Mouse (Mus musculus): ENCODE measurements around the gene Orai3. TPM values are rescaled to one million over a fixed set of nuclear protein-coding genes. Genes with fewer than 3 reads are reported as not detected.

Gene Orai3
- total RNA-seq, 1 experiment: 14.0 TPM

DNA sequence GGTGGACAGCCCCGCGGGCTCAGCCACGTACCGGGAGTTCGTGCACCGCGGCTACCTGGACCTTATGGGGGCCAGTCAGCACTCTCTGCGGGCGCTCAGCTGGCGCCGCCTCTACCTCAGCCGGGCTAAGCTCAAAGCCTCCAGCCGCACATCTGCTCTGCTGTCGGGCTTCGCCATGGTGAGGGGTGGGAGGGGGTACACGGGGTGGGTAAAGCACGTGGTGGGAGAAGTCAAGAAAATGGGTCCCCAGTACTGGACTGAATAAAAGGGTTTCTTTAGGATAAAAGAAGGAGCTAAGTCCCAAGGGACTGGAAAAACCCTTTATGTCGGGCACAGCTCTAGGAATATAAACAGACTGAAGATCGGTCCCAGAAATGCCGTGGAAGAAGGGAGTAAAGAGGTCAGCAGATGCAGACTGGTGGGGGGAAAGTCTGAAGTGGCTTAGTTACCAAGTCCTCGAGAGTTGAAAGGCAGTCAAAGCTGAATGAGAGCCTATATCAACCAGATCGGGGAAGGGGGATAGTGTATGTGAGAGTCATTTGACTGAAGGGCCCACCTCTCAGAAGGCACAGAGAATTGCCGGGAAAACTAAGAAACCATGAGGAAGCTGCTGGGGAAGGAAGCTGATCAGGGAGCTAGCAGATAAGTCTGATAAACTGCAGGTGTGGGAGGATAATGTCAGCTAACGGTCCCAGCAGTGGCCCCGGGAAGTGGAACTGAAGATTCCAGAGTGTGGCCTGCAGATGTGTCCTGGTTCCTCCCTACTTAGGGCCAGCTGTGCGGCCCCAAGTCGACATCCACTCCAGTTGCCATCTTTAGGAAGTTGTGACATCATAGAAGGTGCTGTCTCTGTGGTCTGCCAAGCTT is 657 bp downstream of the Orai3 start:
- H3K9me3 ChIP-seq (ENCODE audit: control insufficient read depth, insufficient read depth, low read depth, low read length): no peaks in the 10 kb centered on the region
- H3K4me1 ChIP-seq (ENCODE audit: control insufficient read depth in 2 of 2, insufficient read depth in 2 of 2, low read length in 2 of 2, poor library complexity in 1 of 2): peaks cover 0 to 17% of the 10 kb centered on the region in 2 experiments; a peak in 2 of 4 replicates
- H3K36me3 ChIP-seq (ENCODE audit: control insufficient read depth, insufficient read depth, low read length, poor library complexity, severe bottlenecking): peaks cover 25% of the 10 kb centered on the region
- in situ Hi-C loops (cut with MboI; ENCODE audit: low sequenced_read_pairs in 2 of 2, unreplicated experiment in 2 of 2): no loop called here
- peak overlapping the region; percentile 95 for H3K9ac ChIP-seq (ENCODE audit: insufficient read depth, low read depth, low read length, poor library complexity, severe bottlenecking)
- H3K27ac ChIP-seq (ENCODE audit: insufficient read depth, low read depth, low read length, poor library complexity, severe bottlenecking): peak overlapping the region; percentile 91
- DNase-seq (ENCODE audit: low read depth, low spot score): no peak
- peak overlapping the region; percentile 81 to 96 for H3K4me3 ChIP-seq (ENCODE audit: insufficient read depth in 1 of 2, low read depth in 1 of 2, low read length in 2 of 2, poor library complexity in 1 of 2, severe bottlenecking in 1 of 2)
- TF ChIP-seq MAFK (IDR thresholded peaks at IDR 0.05; ENCODE audit: insufficient read depth, low read depth, low read length) (no peak), HCFC1 (IDR thresholded peaks at IDR 0.05; ENCODE audit: borderline replicate concordance, insufficient read depth, low read length) (no peak), ZNF384 (IDR thresholded peaks at IDR 0.05; ENCODE audit: low read depth, low read length) (no peak), CHD2 (IDR thresholded peaks at IDR 0.05; ENCODE audit: low read depth, low read length) (no peak), ZC3H11A (IDR thresholded peaks at IDR 0.05; ENCODE audit: borderline replicate concordance, low read depth, low read length) (no peak)

DNA sequence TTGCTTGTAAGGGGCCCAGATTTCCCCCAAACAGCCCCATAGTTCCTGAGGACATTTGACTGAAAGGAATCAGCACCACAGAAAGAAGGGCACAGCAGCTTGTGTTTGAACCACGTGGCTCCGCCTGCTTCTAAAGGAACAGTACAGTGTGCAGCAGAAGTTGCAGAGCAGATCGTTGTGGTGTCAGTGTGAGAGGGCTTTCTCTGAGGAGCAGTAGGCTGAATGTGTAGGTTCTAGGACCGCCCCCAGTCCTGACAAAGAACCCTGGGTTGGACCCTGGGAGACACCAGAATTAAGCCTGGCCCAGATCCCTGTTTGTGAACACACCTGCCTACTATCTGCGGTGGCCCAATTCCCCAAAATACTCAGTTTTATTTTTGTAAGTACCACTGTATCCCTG is 1.6 kb downstream of the Orai3 start:
- DNase-seq (ENCODE audit: low read depth, low spot score): no peak
- no peak for TF ChIP-seq CHD2 (IDR thresholded peaks at IDR 0.05; ENCODE audit: low read depth, low read length)
- no peak for TF ChIP-seq HCFC1 (IDR thresholded peaks at IDR 0.05; ENCODE audit: borderline replicate concordance, insufficient read depth, low read length)
- no peak for TF ChIP-seq ZNF384 (IDR thresholded peaks at IDR 0.05; ENCODE audit: low read depth, low read length)
- TF ChIP-seq MAFK (IDR thresholded peaks at IDR 0.05; ENCODE audit: insufficient read depth, low read depth, low read length): no peak
- no peak for TF ChIP-seq ZC3H11A (IDR thresholded peaks at IDR 0.05; ENCODE audit: borderline replicate concordance, low read depth, low read length)
- Histone ChIP-seq H3K9ac (ENCODE audit: insufficient read depth, low read depth, low read length, poor library complexity, severe bottlenecking) (peak overlapping the region; percentile 95; the same call in 1 of the 2 replicates), H3K36me3 (ENCODE audit: control insufficient read depth, insufficient read depth, low read length, poor library complexity, severe bottlenecking) (peaks cover 19% of the 10 kb centered on the region), H3K27ac (ENCODE audit: insufficient read depth, low read depth, low read length, poor library complexity, severe bottlenecking) (no peak overlapping the region), H3K9me3 (ENCODE audit: control insufficient read depth, insufficient read depth, low read depth, low read length) (no peaks in the 10 kb centered on the region), H3K4me1 (ENCODE audit: control insufficient read depth in 2 of 2, insufficient read depth in 2 of 2, low read length in 2 of 2, poor library complexity in 1 of 2) (peaks cover 0 to 17% of the 10 kb centered on the region in 2 experiments; a peak in 2 of 4 replicates), H3K4me3 (ENCODE audit: insufficient read depth in 1 of 2, low read depth in 1 of 2, low read length in 2 of 2, poor library complexity in 1 of 2, severe bottlenecking in 1 of 2) (peak overlapping the region; percentile 81 to 96; a peak in 1 of 4 replicates)
- in situ Hi-C loops (cut with MboI; ENCODE audit: low sequenced_read_pairs in 2 of 2, unreplicated experiment in 2 of 2): no loop called here

GRCm38 (mm10) chr7:127772080-127772479 is 2.5 kb downstream of the Orai3 start:
- Histone ChIP-seq H3K9ac (ENCODE audit: insufficient read depth, low read depth, low read length, poor library complexity, severe bottlenecking) (no peak overlapping the region), H3K36me3 (ENCODE audit: control insufficient read depth, insufficient read depth, low read length, poor library complexity, severe bottlenecking) (peaks cover 19% of the 10 kb centered on the region), H3K27ac (ENCODE audit: insufficient read depth, low read depth, low read length, poor library complexity, severe bottlenecking) (no peak overlapping the region), H3K4me3 (ENCODE audit: insufficient read depth in 1 of 2, low read depth in 1 of 2, low read length in 2 of 2, poor library complexity in 1 of 2, severe bottlenecking in 1 of 2) (no peak overlapping the region), H3K4me1 (ENCODE audit: control insufficient read depth in 2 of 2, insufficient read depth in 2 of 2, low read length in 2 of 2, poor library complexity in 1 of 2) (peaks cover 0 to 14% of the 10 kb centered on the region in 2 experiments; a peak in 2 of 4 replicates), H3K9me3 (ENCODE audit: control insufficient read depth, insufficient read depth, low read depth, low read length) (no peaks in the 10 kb centered on the region)
- in situ Hi-C loops (cut with MboI; ENCODE audit: low sequenced_read_pairs in 2 of 2, unreplicated experiment in 2 of 2): no loop called here
- no peak for DNase-seq (ENCODE audit: low read depth, low spot score)
- no peak for TF ChIP-seq MAFK (IDR thresholded peaks at IDR 0.05; ENCODE audit: insufficient read depth, low read depth, low read length)
- no peak for TF ChIP-seq ZNF384 (IDR thresholded peaks at IDR 0.05; ENCODE audit: low read depth, low read length)
- no peak for TF ChIP-seq CHD2 (IDR thresholded peaks at IDR 0.05; ENCODE audit: low read depth, low read length)
- TF ChIP-seq HCFC1 (IDR thresholded peaks at IDR 0.05; ENCODE audit: borderline replicate concordance, insufficient read depth, low read length): no peak
- no peak for TF ChIP-seq ZC3H11A (IDR thresholded peaks at IDR 0.05; ENCODE audit: borderline replicate concordance, low read depth, low read length)

DNA sequence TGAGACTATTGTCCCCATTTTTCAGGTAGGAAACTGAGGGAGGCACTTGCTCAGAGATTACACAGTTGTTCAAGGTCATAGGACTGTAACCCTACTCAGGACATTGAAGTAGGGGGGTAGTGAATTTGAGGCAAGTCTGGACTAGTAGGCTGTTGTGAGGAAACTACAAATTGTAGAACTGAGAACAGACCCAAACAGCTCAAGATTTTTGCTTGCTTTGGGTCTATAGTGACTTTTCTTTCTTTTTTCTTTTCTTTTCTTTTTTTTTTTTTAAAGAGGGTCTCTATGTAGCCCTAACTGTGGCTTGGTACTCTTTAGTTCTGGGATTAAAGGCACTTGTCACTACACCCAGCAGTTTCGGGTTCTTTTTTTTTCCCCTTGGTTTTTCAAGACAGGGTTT is 2.9 kb downstream of the Orai3 start:
- no peak overlapping the region for H3K4me3 ChIP-seq (ENCODE audit: insufficient read depth in 1 of 2, low read depth in 1 of 2, low read length in 2 of 2, poor library complexity in 1 of 2, severe bottlenecking in 1 of 2)
- no peaks in the 10 kb centered on the region for H3K9me3 ChIP-seq (ENCODE audit: control insufficient read depth, insufficient read depth, low read depth, low read length)
- TF ChIP-seq ZNF384 (IDR thresholded peaks at IDR 0.05; ENCODE audit: low read depth, low read length): no peak
- no peak for TF ChIP-seq MAFK (IDR thresholded peaks at IDR 0.05; ENCODE audit: insufficient read depth, low read depth, low read length)
- TF ChIP-seq CHD2 (IDR thresholded peaks at IDR 0.05; ENCODE audit: low read depth, low read length): no peak
- TF ChIP-seq HCFC1 (IDR thresholded peaks at IDR 0.05; ENCODE audit: borderline replicate concordance, insufficient read depth, low read length): no peak
- TF ChIP-seq ZC3H11A (IDR thresholded peaks at IDR 0.05; ENCODE audit: borderline replicate concordance, low read depth, low read length): no peak
- DNase-seq (ENCODE audit: low read depth, low spot score): no peak
- peaks cover 0 to 11% of the 10 kb centered on the region in 2 experiments; a peak in 2 of 4 replicates for H3K4me1 ChIP-seq (ENCODE audit: control insufficient read depth in 2 of 2, insufficient read depth in 2 of 2, low read length in 2 of 2, poor library complexity in 1 of 2)
- no peak overlapping the region for H3K27ac ChIP-seq (ENCODE audit: insufficient read depth, low read depth, low read length, poor library complexity, severe bottlenecking)
- H3K36me3 ChIP-seq (ENCODE audit: control insufficient read depth, insufficient read depth, low read length, poor library complexity, severe bottlenecking): peaks cover 16% of the 10 kb centered on the region
- in situ Hi-C loops (cut with MboI; ENCODE audit: low sequenced_read_pairs in 2 of 2, unreplicated experiment in 2 of 2): no loop called here
- no peak overlapping the region for H3K9ac ChIP-seq (ENCODE audit: insufficient read depth, low read depth, low read length, poor library complexity, severe bottlenecking)

Measured in ES-E14 (cell line).